Mouse (Mus musculus): Measurements from ENCODE around the gene Cep128.
"Not testable (repeated sequence)": the region's sequence is repeated elsewhere in the genome, so short reads cannot be mapped to it uniquely, and the experiment has no call there.

Cep128 gene

GRCm38 (mm10) chr12:91384281-91385017, at the start of gene Cep128, which contains the start of gene Tshr:
Gene Cep128 (minus strand): TSS chr12:91384409.
Gene Tshr (plus strand): TSS chr12:91384563.
- peak; percentile 90 to 92 for DNase-seq

GRCm38 (mm10) chr12:91427129-91427528, 42.9 kb upstream of the Cep128 start:
- no peak for DNase-seq

DNA sequence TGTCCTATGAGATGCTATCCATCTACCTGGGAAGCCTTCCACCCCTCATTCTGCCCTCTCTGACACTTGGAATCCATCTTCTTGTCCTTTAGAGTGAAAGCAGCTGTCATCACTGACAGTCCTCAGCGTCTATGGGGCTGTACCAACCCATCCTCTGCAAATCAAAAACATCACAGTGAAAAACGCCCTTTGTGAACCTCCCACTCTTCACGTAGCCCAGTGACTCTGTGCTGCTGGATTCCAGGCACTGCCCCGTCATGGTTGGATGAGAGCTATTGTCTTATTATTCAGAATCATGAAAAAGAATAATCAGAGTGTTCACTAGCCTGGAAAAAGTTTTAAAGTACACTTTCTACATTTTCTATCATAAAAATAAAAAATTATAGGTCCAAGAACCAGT, 42.3 kb upstream of the Cep128 start:
- DNase-seq, result no peak

GRCm38 (mm10) chr12:91423125-91423820, 39.1 kb upstream of the Cep128 start:
- peak; percentile 27 to 38 for DNase-seq

DNA sequence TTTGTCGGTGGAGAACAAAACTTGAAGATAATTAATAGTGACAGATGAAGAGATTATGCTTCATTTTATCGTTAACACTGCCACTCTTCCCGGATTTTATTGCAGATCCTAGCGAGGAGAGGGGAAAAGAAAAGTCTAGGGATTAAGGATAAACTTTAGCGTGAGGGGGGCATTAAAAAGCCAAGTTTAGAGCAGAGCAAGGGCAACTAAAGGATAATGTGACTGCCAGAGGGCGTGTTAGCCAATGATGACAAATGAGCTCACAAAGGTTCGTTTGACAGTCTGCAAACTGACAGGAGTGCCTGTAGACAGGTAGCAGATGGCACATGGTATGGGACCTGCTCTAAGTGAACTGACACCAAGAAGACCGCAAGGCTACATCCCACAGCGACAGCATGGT, 37.1 kb upstream of the Cep128 start:
- DNase-seq, result no peak

DNA sequence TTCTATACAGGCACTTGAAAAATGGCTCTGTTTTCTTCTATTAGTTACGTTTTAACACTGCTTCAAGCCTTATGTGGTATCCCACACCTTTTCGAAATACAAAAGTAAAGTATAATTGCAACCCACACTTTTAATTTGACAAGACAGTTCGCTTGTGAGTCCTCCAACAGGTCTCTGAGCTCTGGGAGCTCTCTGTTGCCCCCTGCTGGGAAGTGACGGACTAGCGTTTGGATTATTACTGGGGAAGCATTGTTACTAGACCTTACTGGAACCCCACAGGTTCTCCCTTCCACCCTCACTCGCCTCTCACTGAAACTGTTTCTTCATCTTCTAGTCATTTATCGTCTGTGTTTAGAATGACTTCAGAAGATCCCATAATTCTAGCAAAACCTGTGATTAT, 34.6 kb upstream of the Cep128 start:
- DNase-seq, result peak; percentile 69

GRCm38 (mm10) chr12:91416828-91417227, 32.6 kb upstream of the Cep128 start:
- DNase-seq, result no peak

DNA sequence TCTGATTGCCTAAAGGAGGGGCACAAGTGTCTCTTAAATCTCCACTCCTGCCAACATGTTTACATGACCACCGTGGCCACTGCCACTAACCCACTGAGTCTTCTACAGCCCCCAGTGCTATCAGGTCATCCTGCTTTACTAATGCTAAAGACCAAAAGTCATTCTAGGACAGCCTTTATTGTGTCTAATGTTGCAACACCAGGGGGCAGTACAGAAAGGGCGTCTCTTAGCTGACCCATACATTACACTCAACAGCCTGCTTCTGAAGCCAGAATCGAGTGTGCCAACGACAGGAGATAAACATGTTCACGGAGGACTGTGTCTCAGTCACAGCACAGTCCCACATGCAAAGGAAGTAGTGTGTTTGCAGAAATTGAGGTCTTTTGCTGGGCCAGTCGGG, 30.9 kb upstream of the Cep128 start:
- no peak for DNase-seq

DNA sequence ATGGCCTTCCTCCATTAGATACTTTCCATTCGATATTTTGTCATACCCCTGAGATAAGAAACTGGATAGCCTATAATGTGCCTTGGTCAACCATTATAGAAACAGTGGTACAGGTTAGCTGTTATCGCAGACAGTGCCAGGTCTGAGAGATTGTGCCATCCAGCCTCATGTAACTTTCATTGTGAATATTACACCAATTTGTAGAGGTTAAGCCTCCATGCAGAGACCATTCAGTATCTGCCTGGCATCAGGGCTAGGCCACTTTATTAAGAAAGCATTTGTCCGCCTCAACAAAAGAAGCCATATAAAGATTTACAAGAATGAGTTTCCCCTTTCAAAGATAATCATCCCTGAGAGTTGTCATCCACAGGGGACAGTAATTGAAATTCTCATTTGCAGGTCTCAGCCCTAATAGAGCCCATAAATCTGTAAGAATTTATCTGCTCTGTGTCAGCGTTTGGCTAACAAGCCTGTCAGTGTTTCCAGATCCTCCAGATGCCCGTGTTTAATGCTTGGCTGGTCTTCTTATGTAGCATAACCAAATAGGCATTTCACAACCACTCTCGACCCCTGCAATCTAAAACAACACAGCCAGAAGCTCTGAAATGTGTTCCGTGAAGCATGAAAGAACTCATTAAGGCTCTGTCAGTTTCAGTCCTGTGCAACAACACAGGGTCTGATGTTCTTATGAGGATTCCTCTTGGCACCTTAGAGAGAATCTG, 28.4 kb upstream of the Cep128 start:
- DNase-seq, result no peak

DNA sequence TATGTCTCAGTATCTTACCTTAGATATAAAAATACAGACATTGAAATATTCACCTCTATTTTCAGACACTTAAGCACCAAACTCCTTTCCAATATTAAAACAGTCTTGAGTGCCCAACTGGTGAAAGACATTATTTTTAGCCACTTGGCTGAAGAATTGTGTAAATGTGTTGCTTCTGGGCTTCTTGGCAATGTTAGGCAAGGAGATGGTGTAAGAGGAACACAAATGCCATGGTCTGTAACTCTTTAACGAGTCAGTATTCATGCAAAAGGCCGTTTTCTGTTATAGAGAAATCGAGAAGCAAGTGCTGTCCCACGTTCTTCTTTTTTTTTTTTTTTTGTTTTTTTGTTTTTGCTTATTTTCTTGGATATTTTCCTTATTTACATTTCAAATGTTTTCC, 26.1 kb upstream of the Cep128 start:
- no peak for DNase-seq

- no peak for DNase-seq
Measured at GRCm38 (mm10) chr12:91401049-91401352, 16.8 kb upstream of the Cep128 start.

DNA sequence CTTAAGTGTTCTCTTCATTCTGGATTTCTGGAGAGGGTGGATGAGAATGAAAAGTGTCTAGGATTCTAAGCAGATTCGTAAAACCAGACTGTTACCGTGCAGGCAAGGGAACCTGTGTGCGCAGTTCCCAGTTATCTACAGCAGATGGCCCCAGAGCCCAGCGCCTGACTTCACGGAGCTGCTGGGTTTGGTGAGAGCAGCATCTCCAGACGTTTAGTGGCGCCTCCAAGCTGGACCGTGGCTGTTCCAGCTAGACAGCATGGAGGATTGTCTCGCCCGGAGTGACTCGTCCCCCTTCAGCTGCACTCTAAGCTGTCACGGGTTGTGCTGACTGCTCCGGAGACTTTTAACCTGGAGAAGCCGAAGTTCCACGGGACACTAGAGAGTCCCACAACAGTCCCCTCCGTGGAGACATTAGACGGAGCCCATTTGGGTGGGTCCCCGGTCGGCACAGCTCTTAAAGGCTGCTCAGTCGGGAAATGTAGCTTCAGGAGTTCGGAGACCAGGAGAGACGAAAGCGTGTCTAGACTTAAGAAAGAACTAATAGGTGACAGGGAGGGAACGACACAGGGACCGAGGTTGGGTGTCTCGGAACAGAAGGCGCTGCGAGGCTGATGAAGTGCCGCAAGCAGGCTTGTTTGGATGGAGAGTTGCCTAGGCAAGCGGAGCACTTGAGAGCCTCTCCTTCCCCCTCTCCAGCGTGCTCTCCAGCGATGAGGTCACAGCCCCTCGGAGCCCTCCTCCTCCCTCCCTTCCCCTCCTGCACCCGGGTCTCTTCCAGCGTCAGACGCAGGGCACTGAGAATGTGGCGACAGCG, 16.2 kb upstream of the Cep128 start:
- peak; percentile 53 for DNase-seq

GRCm38 (mm10) chr12:91383516-91384264, 519 bp downstream of the Cep128 start:
- DNase-seq, result no peak

DNA sequence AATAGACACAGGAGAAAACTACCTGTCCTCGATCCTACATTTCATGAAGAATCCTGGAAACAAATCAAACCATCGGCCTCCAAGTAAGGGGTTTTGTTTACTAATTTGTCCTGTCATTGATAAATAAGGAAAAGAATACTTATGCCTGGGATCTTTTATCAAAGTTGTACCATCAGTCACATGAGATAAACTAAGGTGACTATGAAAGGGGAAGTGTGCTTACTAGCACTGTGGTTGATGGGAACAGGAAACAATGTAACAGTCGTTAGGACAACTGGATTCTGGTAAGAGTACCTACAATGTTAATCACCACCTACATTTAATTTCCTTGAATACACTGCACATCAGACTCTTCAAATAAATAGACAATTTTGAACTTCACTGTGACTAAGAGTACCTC, 15.0 kb downstream of the Cep128 start:
- no peak for DNase-seq

DNA sequence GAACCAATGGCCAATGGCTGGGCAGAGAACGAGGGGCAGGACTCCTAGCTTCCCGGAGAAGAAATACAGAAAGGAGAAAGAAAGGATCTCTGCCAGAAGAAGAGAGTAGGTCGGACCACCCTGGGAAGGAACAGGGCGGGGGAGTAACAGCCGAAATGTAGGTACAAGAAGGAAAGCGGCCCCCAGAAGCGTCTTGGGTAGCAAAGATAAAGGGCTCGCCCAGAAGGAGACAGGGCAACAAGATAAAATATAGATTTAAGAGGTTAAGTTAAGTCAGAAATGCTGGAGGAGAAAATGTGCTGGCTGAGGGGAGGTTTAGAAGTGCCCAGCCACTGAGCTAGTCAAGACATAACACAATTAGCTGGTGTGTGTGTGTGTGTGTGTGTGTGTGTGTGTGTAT, 30.4 kb downstream of the Cep128 start:
- DNase-seq, result no peak

DNA sequence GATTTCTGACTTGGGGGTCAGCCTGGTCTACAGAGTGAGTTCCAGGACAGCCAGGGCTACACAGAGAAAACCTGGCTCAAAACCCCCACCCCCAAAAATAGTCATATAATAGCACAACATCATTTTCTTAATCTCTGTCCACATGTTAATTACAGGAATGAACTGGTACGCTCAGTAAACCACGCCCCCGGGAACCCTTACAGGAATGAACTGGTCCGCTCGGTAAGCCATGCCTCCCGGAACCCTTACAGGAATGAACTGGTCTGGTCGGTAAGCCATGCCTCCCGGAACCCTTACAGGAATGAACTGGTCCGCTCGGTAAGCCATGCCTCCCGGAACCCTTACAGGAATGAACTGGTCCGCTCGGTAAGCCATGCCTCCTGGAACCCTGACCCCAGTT, 45.6 kb downstream of the Cep128 start:
- DNase-seq, result not testable (repeated sequence)

DNA sequence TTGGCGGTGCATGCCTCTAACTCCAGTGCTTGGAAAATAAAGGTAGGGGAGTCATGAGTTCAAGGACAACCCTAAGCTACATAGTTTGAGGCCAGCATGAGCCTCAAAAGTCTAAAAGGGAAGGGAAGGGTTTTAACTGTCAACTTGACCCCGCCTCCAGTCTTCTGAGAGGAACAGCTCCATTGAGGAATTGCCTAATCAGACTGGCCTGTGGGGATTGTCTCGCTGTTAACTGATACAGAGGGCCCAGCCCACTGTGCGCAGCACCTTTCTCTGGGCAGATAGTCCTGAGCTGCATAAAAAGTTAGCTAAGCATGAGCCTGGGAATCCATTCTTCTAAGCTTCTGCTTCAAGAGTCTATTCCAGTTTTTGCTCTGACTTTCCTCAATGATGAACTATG, 56.7 kb downstream of the Cep128 start:
- no peak for DNase-seq

- DNase-seq, result peak; percentile 34 to 42
Measured at GRCm38 (mm10) chr12:91326104-91326503, 58.1 kb downstream of the Cep128 start.

DNA sequence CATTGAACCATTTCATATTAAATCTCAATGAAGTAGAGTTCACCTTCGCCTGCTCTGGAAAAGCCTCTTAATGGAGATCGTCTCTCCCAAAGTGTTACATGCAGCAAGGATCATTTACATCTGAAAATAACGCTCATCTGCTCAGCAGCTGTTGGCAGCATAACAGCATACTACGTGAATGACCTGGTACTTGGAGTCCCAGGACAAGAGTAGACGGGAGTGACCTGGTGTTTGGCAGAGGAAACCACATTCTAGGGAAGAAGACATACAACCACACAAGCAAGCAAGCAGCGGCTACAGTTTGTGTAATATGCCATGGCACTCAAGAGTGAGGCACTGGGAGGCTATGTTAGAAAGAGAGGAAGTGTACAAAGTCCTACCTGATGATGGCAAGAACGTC, 69.2 kb downstream of the Cep128 start:
- no peak for DNase-seq

- DNase-seq, result peak in 1 of 2 experiments; percentile 6
Measured at GRCm38 (mm10) chr12:91313974-91314587, 70.1 kb downstream of the Cep128 start.

DNA sequence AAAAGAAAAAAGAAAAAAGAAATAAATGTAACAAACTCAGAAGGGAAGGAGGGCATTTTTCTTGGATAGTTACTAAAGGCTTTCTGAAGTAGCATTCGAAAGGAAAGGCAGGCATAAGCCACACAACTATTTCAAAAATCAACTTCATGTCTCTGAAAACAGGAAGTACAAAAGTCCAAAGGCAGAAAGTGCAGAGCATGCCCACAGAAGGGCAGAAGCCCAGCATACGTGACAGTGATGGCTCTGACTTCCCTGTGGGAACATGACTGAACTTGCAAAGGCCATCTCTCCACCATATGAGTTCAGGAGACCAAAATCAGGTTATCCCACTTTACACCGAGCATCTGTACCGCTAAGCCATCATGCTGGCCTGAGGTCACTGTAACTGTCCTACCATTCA, 71.6 kb downstream of the Cep128 start:
- DNase-seq, result no peak

DNA sequence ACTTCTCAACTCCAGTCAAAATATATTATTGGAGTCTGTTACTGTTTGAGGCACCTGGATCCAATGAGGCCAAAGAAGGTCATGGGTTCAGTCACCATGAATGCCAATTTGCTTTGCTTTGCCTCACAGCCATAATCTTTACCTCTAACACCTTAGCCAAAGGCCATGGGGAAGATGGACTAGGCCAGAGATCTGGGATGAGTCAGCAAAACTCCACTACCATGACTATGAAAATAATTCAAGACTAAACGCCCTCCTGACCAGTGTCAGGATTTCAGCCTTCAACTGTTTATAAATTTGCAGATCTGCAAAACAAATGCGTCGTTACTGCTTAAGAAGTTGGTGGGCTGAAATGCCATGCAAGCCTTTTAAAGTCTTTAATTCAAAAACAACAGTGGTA, 76.5 kb downstream of the Cep128 start:
- no peak for DNase-seq
